12 mouse cellular contexts compared by ENCODE assay signal in the genomic region with DNA sequence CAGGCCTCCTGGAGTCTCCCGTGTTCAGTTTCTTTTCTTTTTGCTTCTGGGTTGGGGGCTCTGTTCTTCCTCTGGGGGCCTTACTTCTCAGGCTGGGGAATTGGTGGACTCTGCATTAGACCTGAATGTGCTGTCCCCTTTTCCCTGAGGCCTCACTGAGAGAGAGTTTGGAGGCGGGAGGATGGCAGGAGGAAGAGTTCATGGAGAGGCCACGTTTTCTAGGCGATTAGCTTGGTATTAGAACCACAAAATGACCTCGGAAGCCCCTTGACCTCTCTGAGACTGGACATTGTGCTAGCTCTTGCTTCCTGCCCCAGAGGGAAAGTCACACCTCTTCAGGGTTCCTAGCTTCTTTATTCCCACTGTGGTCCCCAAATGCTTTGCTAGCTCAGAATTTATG. TPM values are rescaled to one million over a fixed set of nuclear protein-coding genes. Genes with fewer than 3 reads are reported as not detected.
DNase-seq lines count a peak whose midpoint lies in the region; ATAC-seq and TF ChIP-seq lines count a peak whose summit lies in the region.
"Had no signal": no experiment of that assay in that cellular context is flagged by ENCODE, and none has a peak within 500 bp of the region (broad histone marks: within the 10 kb centered on the region; RNA-seq: fewer than 3 reads in every experiment).

No protein-coding gene starts in this region.

- no peak for TF ChIP-seq CTCF in kidney, adult 2 months (conservative IDR thresholded peaks at IDR 0.05; ENCODE audit: insufficient read depth, insufficient read length, low read depth, low read length)
- TF ChIP-seq CTCF in intestine, postnatal 0 days (IDR thresholded peaks at IDR 0.05; ENCODE audit: low read depth), result no peak

- 0 out of 2 replicates have a peak, but pooled peaks cover 7% of the 10 kb centered on the region for H3K4me1 ChIP-seq in kidney, adult 2 months (ENCODE audit: control insufficient read depth, insufficient read depth, low read length)
- peaks cover 6% of the 10 kb centered on the region; the same call in 1 of the 2 replicates for H3K4me1 ChIP-seq in brown adipose tissue, adult 24 weeks (ENCODE audit: control insufficient read depth, insufficient read depth, insufficient read length, low read length)
- H3K4me1 ChIP-seq in embryonic facial prominence, embryonic 14.5 days (ENCODE audit: control insufficient read depth, insufficient read depth, low read length), result no peaks in the 10 kb centered on the region
- no peaks in the 10 kb centered on the region for H3K4me1 ChIP-seq in intestine, postnatal 0 days (replicated peaks; ENCODE audit: control insufficient read depth, insufficient read depth, low read length)

- peak overlapping the region; percentile 15; the same call in 1 of the 2 replicates for H3K4me2 ChIP-seq in embryonic facial prominence, embryonic 14.5 days (ENCODE audit: low read depth, low read length)
- H3K4me2 ChIP-seq in intestine, postnatal 0 days (replicated peaks; ENCODE audit: low read depth), result peak overlapping the region; percentile 83

- DNase-seq in kidney, adult 2 months, result no peak
- DNase-seq in kidney, postnatal 36 days, result no peak
- no peak for DNase-seq in embryonic facial prominence, embryonic 14.5 days (ENCODE audit: low spot score)
- no peak for DNase-seq in ovary, adult 18-20 months (ENCODE audit: low spot score)
- no peak for DNase-seq in cerebellum, postnatal 36 days
- no peak for DNase-seq in urinary bladder, postnatal 14 days (ENCODE audit: low spot score)
- DNase-seq: cerebellum, adult 11 months; heart, postnatal 4 days; thymus, adult 18-20 months had no signal

- no peaks in the 10 kb centered on the region for H3K27me3 ChIP-seq in kidney, adult 2 months (replicated peaks; ENCODE audit: control insufficient read depth, insufficient read depth, low read length)
- H3K27me3 ChIP-seq in embryonic facial prominence, embryonic 14.5 days (replicated peaks; ENCODE audit: control insufficient read depth, insufficient read depth, low read length), result peaks cover 100% of the 10 kb centered on the region
- H3K27me3 ChIP-seq in intestine, postnatal 0 days (replicated peaks; ENCODE audit: control insufficient read depth, insufficient read depth, low read length), result peaks cover 12% of the 10 kb centered on the region

- no peaks in the 10 kb centered on the region for H3K9me3 ChIP-seq in embryonic facial prominence, embryonic 14.5 days (ENCODE audit: control insufficient read depth, low read length)
- H3K9me3 ChIP-seq in intestine, postnatal 0 days (ENCODE audit: control insufficient read depth), result no peaks in the 10 kb centered on the region

- H3K4me3 ChIP-seq in kidney, adult 2 months (ENCODE audit: insufficient read depth, low read depth, low read length), result no peak overlapping the region
- H3K4me3 ChIP-seq in brown adipose tissue, adult 24 weeks (ENCODE audit: insufficient read depth, low read depth, low read length), result no peak overlapping the region
- no peak overlapping the region for H3K4me3 ChIP-seq in embryonic facial prominence, embryonic 14.5 days (ENCODE audit: low read depth, low read length)
- peak overlapping the region; percentile 5; the same call in 1 of the 2 replicates for H3K4me3 ChIP-seq in intestine, postnatal 0 days (ENCODE audit: low read depth, low read length)
- H3K4me3 ChIP-seq: myocyte had no signal

- no peak overlapping the region for H3K9ac ChIP-seq in embryonic facial prominence, embryonic 14.5 days (ENCODE audit: low read depth, low read length)
- H3K9ac ChIP-seq in intestine, postnatal 0 days (ENCODE audit: low read depth, low read length), result no peak overlapping the region

- 17% methylated on average over 5 of the region's 5 CpGs for WGBS in kidney, adult 2 months
- WGBS in embryonic facial prominence, embryonic 14.5 days, result 2% methylated on average over 5 of the region's 5 CpGs
- WGBS in intestine, postnatal 0 days, result 30% methylated on average over 5 of the region's 5 CpGs

- peaks cover 1% of the 10 kb centered on the region; the same call in 1 of the 2 replicates for H3K36me3 ChIP-seq in kidney, adult 2 months (ENCODE audit: control insufficient read depth, insufficient read depth, low read length)
- no peaks in the 10 kb centered on the region for H3K36me3 ChIP-seq in embryonic facial prominence, embryonic 14.5 days (ENCODE audit: control insufficient read depth, insufficient read depth, low read length)
- no peaks in the 10 kb centered on the region for H3K36me3 ChIP-seq in intestine, postnatal 0 days (ENCODE audit: control insufficient read depth, insufficient read depth)

- no peak for TF ChIP-seq POLR2A in kidney, adult 2 months (IDR thresholded peaks at IDR 0.05; ENCODE audit: low read depth, low read length)

- peak overlapping the region; percentile 9; the same call in 1 of the 2 replicates for H3K27ac ChIP-seq in kidney, adult 2 months (ENCODE audit: insufficient read depth, low read depth, low read length)
- H3K27ac ChIP-seq in brown adipose tissue, adult 24 weeks (replicated peaks; ENCODE audit: low read depth, low read length), result peak overlapping the region; percentile 39
- no peak overlapping the region; the same call in 1 of the 2 replicates for H3K27ac ChIP-seq in embryonic facial prominence, embryonic 14.5 days (replicated peaks; ENCODE audit: low read depth, low read length)
- no peak overlapping the region for H3K27ac ChIP-seq in intestine, postnatal 0 days (ENCODE audit: low read depth, low read length)

- no peak for ATAC-seq in embryonic facial prominence, embryonic 14.5 days (ENCODE audit: low read depth)
- no peak for ATAC-seq in intestine, postnatal 0 days

RNA-seq across cellular contexts. Expression of gene Hoxb3, which starts 1.0 kb away (rescaled TPM):
- 10.1 and 14.1 TPM in 2 replicates for polyA plus RNA-seq in kidney, adult 2 months (2012; rRNA removed)
- polyA plus RNA-seq in brown adipose tissue, adult 24 weeks (2012; ENCODE audit: insufficient read depth, insufficient read length, missing spikeins), result 1.7 and 2.0 TPM in 2 replicates
- polyA plus RNA-seq in embryonic facial prominence, embryonic 14.5 days (2014; fragmentation: Nextera tagmentation; extraction: Ambion mirVana), result 0.81 and 1.1 TPM in 2 replicates
- 1.1 and 1.3 TPM in 2 replicates for polyA plus RNA-seq in intestine, postnatal 0 days (2015; fragmentation: Nextera tagmentation; extraction: Ambion mirVana)
- polyA plus RNA-seq: myocyte had no signal

RNA-seq across cellular contexts. Expression of gene Hoxb4, which starts 6.1 kb away (rescaled TPM):
- polyA plus RNA-seq in kidney, adult 2 months (2012; rRNA removed), result 12.6 and 14.6 TPM in 2 replicates
- polyA plus RNA-seq in brown adipose tissue, adult 24 weeks (2012; ENCODE audit: insufficient read depth, insufficient read length, missing spikeins), result 6.0 and 6.4 TPM in 2 replicates
- 0.62 and 0.70 TPM in 2 replicates for polyA plus RNA-seq in embryonic facial prominence, embryonic 14.5 days (2014; fragmentation: Nextera tagmentation; extraction: Ambion mirVana)
- polyA plus RNA-seq in intestine, postnatal 0 days (2015; fragmentation: Nextera tagmentation; extraction: Ambion mirVana), result 1.1 and 1.5 TPM in 2 replicates
- polyA plus RNA-seq: myocyte had no signal

RNA-seq across cellular contexts. Expression of gene Hoxb5, which starts 21.0 kb away (rescaled TPM):
- polyA plus RNA-seq in kidney, adult 2 months (2012; rRNA removed), result 7.7 and 8.4 TPM in 2 replicates
- 1.1 and 1.2 TPM in 2 replicates for polyA plus RNA-seq in brown adipose tissue, adult 24 weeks (2012; ENCODE audit: insufficient read depth, insufficient read length, missing spikeins)
- polyA plus RNA-seq in embryonic facial prominence, embryonic 14.5 days (2014; fragmentation: Nextera tagmentation; extraction: Ambion mirVana), result 1.8 and 2.4 TPM in 2 replicates
- 14.7 and 15.8 TPM in 2 replicates for polyA plus RNA-seq in intestine, postnatal 0 days (2015; fragmentation: Nextera tagmentation; extraction: Ambion mirVana)
- polyA plus RNA-seq: myocyte had no signal

RNA-seq across cellular contexts. Expression of gene Hoxb2, which starts 26.2 kb away (rescaled TPM):
- polyA plus RNA-seq in kidney, adult 2 months (2012; rRNA removed), result 22.8 and 28.4 TPM in 2 replicates
- 3.2 and 3.7 TPM in 2 replicates for polyA plus RNA-seq in brown adipose tissue, adult 24 weeks (2012; ENCODE audit: insufficient read depth, insufficient read length, missing spikeins)
- polyA plus RNA-seq in embryonic facial prominence, embryonic 14.5 days (2014; fragmentation: Nextera tagmentation; extraction: Ambion mirVana), result 7.5 and 8.9 TPM in 2 replicates
- 8.4 and 9.4 TPM in 2 replicates for polyA plus RNA-seq in intestine, postnatal 0 days (2015; fragmentation: Nextera tagmentation; extraction: Ambion mirVana)
- polyA plus RNA-seq: myocyte had no signal

RNA-seq across cellular contexts. Expression of gene Hoxb6, which starts 31.8 kb away (rescaled TPM):
- polyA plus RNA-seq in kidney, adult 2 months (2012; rRNA removed), result 62.7 and 67.9 TPM in 2 replicates
- polyA plus RNA-seq in brown adipose tissue, adult 24 weeks (2012; ENCODE audit: insufficient read depth, insufficient read length, missing spikeins), result 0.91 and 1.9 TPM in 2 replicates
- polyA plus RNA-seq in embryonic facial prominence, embryonic 14.5 days (2014; fragmentation: Nextera tagmentation; extraction: Ambion mirVana), result 0.22 and 0.97 TPM in 2 replicates
- 5.7 and 6.4 TPM in 2 replicates for polyA plus RNA-seq in intestine, postnatal 0 days (2015; fragmentation: Nextera tagmentation; extraction: Ambion mirVana)
- polyA plus RNA-seq: myocyte had no signal

Comparison
In these comparisons a context has a peak if more than half of its experiments do, and no peak if none do; other contexts are left out.
1. H3K27ac ChIP-seq: peak in kidney, adult 2 months (single experiment) and brown adipose tissue, adult 24 weeks (single experiment); none in embryonic facial prominence, embryonic 14.5 days (single experiment) and intestine, postnatal 0 days (single experiment).